In the genomic region with DNA sequence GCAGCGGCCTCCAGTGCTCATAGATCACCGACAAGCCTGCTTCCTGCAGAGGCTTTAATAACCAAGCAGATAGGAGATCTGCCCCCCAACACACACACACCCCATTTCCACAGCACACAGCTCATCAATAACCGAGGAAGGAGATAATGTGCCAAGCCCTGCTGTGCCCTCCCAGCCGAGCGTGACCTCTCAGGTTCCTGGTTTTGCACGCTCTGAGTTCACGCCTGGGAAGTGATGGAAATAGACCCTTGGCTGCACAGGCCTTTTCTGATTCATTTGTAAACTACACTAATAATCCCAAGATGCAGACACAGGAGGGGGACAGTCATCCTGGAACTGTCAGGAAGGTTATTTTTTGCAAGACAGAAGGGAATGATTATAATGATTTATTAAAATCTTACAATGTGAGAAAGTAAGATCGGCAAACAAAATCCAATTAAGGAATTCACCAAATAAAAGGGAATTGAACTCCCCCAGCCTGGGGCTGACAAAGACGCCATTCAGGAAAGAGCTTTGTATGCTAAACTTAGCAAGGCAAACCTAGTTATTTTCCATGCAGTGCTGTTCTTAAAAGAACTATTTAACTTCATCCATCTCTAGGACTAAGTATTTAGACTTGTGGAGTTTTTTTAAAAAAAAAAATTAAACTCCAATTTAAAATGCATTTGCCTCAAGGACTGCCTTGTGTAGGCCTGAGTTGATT, we compare ENCODE assay signal across 11 mouse cellular contexts.
DNase-seq lines count a peak whose midpoint lies in the region; ATAC-seq and TF ChIP-seq lines count a peak whose summit lies in the region.
"Had no signal": no experiment of that assay in that cellular context is flagged by ENCODE, and none has a peak within 500 bp of the region (broad histone marks: within the 10 kb centered on the region; RNA-seq: fewer than 3 reads in every experiment).

No protein-coding gene starts in this region.

- no peak overlapping the region for H3K9ac ChIP-seq in forebrain, embryonic 15.5 days (replicated peaks)
- no peak overlapping the region for H3K9ac ChIP-seq in midbrain, embryonic 15.5 days
- H3K9ac ChIP-seq in liver, postnatal 0 days (replicated peaks) = no peak overlapping the region

- no peak overlapping the region for H3K4me2 ChIP-seq in forebrain, embryonic 15.5 days (replicated peaks)
- H3K4me2 ChIP-seq in midbrain, embryonic 15.5 days = no peak overlapping the region
- H3K4me2 ChIP-seq in liver, postnatal 0 days (ENCODE audit: low read depth, low read length) = no peak overlapping the region

- no peaks in the 10 kb centered on the region for H3K9me3 ChIP-seq in forebrain, embryonic 15.5 days
- no peaks in the 10 kb centered on the region for H3K9me3 ChIP-seq in midbrain, embryonic 15.5 days
- 0 out of 2 replicates have a peak, but pooled peaks cover 4% of the 10 kb centered on the region for H3K9me3 ChIP-seq in liver, postnatal 0 days (ENCODE audit: low read length)

- 0 out of 2 replicates have a peak, but pooled peaks cover 1% of the 10 kb centered on the region for H3K27me3 ChIP-seq in kidney, adult 2 months (replicated peaks; ENCODE audit: control insufficient read depth, insufficient read depth, low read length)
- no peaks in the 10 kb centered on the region for H3K27me3 ChIP-seq in forebrain, embryonic 15.5 days
- no peaks in the 10 kb centered on the region for H3K27me3 ChIP-seq in midbrain, embryonic 15.5 days (replicated peaks)
- no peaks in the 10 kb centered on the region for H3K27me3 ChIP-seq in liver, postnatal 0 days (ENCODE audit: insufficient read depth, low read length)

- H3K4me1 ChIP-seq in kidney, adult 2 months (ENCODE audit: control insufficient read depth, insufficient read depth, low read length) = no peaks in the 10 kb centered on the region
- H3K4me1 ChIP-seq in forebrain, embryonic 15.5 days = peaks cover 34% of the 10 kb centered on the region
- peaks cover 41% of the 10 kb centered on the region for H3K4me1 ChIP-seq in midbrain, embryonic 15.5 days
- no peaks in the 10 kb centered on the region for H3K4me1 ChIP-seq in liver, postnatal 0 days (ENCODE audit: insufficient read depth)

- WGBS in kidney, adult 2 months = 48% methylated on average over 9 of the region's 9 CpGs
- 12% methylated on average over 9 of the region's 9 CpGs for WGBS in forebrain, embryonic 15.5 days
- WGBS in midbrain, embryonic 15.5 days = 17% methylated on average over 9 of the region's 9 CpGs
- WGBS in liver, postnatal 0 days (ENCODE audit: insufficient replicate concordance) = 69% methylated on average over 9 of the region's 9 CpGs

- no peak overlapping the region for H3K4me3 ChIP-seq in kidney, adult 2 months (ENCODE audit: insufficient read depth, low read depth, low read length)
- H3K4me3 ChIP-seq in forebrain, embryonic 15.5 days = no peak overlapping the region
- no peak overlapping the region for H3K4me3 ChIP-seq in midbrain, embryonic 15.5 days
- no peak overlapping the region for H3K4me3 ChIP-seq in liver, postnatal 0 days (ENCODE audit: low read depth, low read length)
- H3K4me3 ChIP-seq: erythroblast, embryonic 14.5 days had no signal

- TF ChIP-seq EP300 in liver, postnatal 0 days (IDR thresholded peaks at IDR 0.05; ENCODE audit: low read depth) = no peak

- H3K36me3 ChIP-seq in kidney, adult 2 months (ENCODE audit: control insufficient read depth, insufficient read depth, low read length) = no peaks in the 10 kb centered on the region
- H3K36me3 ChIP-seq in forebrain, embryonic 15.5 days = no peaks in the 10 kb centered on the region
- no peaks in the 10 kb centered on the region for H3K36me3 ChIP-seq in midbrain, embryonic 15.5 days (replicated peaks)
- H3K36me3 ChIP-seq in liver, postnatal 0 days (replicated peaks; ENCODE audit: insufficient read depth, low read length) = no peaks in the 10 kb centered on the region

- ATAC-seq in forebrain, embryonic 15.5 days (replicated peaks) = no peak
- ATAC-seq in midbrain, embryonic 15.5 days (replicated peaks) = no peak
- ATAC-seq in megakaryocyte progenitor cell, adult 5-6 weeks (replicated peaks; ENCODE audit: poor library complexity) = no peak
- no peak for ATAC-seq in liver, postnatal 0 days

- no peak overlapping the region for H3K27ac ChIP-seq in kidney, adult 2 months (ENCODE audit: insufficient read depth, low read depth, low read length)
- H3K27ac ChIP-seq in forebrain, embryonic 15.5 days (replicated peaks) = peak overlapping the region; percentile 42; the same call in 1 of the 2 replicates
- H3K27ac ChIP-seq in midbrain, embryonic 15.5 days = peak overlapping the region; percentile 64
- no peak overlapping the region for H3K27ac ChIP-seq in liver, postnatal 0 days (ENCODE audit: low read depth)

- no peak for TF ChIP-seq POLR2A in kidney, adult 2 months (IDR thresholded peaks at IDR 0.05; ENCODE audit: low read depth, low read length)

- peak; percentile 8 for DNase-seq in kidney, adult 2 months
- no peak for DNase-seq in kidney, postnatal 36 days
- peak; percentile 60 for DNase-seq in brain, adult 2 months (ENCODE audit: low read depth, low spot score)
- DNase-seq in liver = no peak
- DNase-seq in liver, postnatal 0 days = no peak
- DNase-seq: kidney, postnatal 25 days; right cerebral cortex, adult 18-20 months had no signal

- TF ChIP-seq CTCF in kidney, adult 2 months (conservative IDR thresholded peaks at IDR 0.05; ENCODE audit: insufficient read depth, insufficient read length, low read depth, low read length) = no peak
- TF ChIP-seq CTCF in liver, postnatal 0 days (IDR thresholded peaks at IDR 0.05; ENCODE audit: low read depth) = no peak

Comparison
In these comparisons a context has a peak if more than half of its experiments do, and no peak if none do; other contexts are left out.
1. DNase-seq: peak in kidney, adult 2 months (single experiment) and brain, adult 2 months (single experiment); none in kidney, postnatal 36 days (0 of 2), liver (single experiment) and liver, postnatal 0 days (single experiment).
2. H3K27ac ChIP-seq: peak in forebrain, embryonic 15.5 days (single experiment) and midbrain, embryonic 15.5 days (single experiment); none in kidney, adult 2 months (single experiment) and liver, postnatal 0 days (single experiment).